Mouse (Mus musculus) neutrophil, adult 83 days (primary cell): ENCODE results near the gene Fndc3a. TPM values are rescaled to one million over a fixed set of nuclear protein-coding genes. Genes with fewer than 3 reads are reported as not detected.

ENCODE experiments used
- total RNA-seq, 2 experiments: library from RNA; stranded (reverse); gene quantifications; one replicate each; pipeline ENCODE4 v1.2.4; 2023

The Fndc3a gene
- 10 to 100 TPM; 52.8 to 53.3 TPM for total RNA-seq

DNA sequence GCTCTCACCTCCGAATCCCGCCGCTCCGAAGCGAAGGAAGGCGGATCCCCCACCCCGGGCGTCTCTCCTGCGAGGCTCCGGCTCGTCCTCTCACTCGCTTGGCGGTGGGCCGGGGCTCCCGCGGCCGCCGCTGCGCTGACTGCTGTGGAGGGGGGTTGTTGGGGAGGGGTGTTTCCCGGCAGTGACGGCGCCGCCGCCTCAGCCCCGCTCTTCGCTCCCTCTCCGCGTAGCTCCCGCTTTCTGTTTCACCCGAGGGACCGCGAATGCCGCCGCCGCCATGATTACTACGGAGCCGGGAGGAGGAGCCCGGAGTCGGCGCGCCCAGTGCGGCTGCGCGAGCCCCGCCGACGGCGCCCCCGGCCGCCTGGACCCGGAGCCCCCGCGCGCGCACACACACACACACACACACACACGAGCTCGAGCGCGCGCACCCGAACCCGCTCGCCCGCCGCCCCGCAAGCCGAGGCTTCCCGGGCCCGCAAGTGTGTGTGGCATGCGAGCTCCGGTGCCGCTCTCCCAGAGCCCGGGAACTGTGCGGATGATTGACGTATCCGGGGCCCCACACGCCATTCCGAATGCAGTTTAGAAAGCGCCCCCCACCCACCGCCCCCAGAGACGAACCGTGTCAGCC, at the start of gene Fndc3a:
Gene Fndc3a, minus strand, starts transcription at position 294 of the 631 bp plus-strand sequence.

DNA sequence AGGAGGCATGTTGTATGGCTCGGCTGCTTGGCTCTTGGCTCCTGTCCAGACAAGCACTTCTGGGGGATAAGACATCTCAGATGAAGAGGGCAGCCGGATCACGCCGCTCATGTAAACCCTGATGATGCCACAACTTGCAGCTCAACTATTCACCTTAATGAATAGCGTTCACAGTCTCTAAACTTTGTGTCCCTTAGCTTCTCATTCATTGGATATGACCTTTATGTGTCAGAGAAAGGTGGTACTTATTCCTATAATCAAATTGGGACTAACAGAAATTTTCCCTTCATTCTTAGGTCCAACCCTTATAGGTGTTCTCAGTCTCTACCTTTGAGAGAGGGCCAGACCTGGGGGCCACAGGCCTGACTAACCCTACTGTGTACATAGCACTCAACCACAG, 218.1 kb downstream of the Fndc3a start, which contains the start of gene Gm9195:
Gene Gm9195, minus strand, starts transcription at position 101 of the 400 bp plus-strand sequence.

Other genes starting within 250 kb of the Fndc3a start
- gene Gm9195, start 218.2 kb downstream of the Fndc3a start, total RNA-seq, result not detected